Mouse (Mus musculus) T-helper 2 cell (primary cell): ENCODE results near the gene Slc25a38.

Experiments
- in situ Hi-C: fragments of 300-600 bp; cut with MboI, MseI; formaldehyde crosslinking; loops from one replicate; pipeline ENCODE4 v1.15.1; 2025; ENCODE audit warnings: high pct_unique_total_duplicates

Slc25a38 gene

DNA sequence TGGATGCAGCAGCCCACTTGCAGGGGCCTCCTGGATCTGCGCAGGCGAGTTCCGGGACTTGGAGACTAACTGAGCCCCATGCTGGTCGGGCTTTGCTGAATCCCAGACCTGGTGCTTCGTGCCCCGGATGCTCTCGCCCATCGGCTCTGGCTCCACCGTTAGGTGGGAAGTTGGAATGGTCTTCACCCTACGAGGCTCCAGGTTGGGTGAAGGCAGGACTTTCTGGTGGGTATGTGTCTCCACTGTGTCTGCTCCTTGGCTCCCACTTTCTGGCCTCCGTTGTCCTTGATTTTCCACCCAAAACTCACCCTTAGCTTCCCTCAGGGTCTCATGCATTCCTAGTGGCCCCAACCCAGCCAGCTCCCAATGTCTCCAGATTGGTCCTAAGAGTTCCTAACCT is 25.3 kb downstream of the Slc25a38 start:
- in situ Hi-C loops: loop anchor here (5.0 kb wide), 1 partner anchor 37 kb away; no protein-coding TSS in a partner anchor

DNA sequence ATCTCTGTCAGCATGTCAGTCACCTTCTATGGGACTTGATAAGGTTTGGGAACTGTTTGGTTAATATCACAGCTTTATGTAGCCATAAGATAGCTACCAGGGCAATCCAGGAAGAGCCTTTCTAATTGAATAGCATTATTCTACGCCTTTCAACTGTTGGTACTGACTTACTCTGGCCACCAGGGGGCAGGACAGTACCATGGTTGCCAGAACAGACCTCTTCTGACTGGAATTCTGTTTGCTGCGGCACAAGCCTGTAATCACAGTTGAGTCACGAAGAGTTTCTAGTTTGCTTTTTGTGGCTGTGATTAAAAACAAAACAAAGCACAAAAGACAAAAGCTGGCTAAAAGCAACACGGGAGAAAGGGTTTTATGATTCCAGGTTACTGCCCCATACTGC is 30.5 kb downstream of the Slc25a38 start:
- in situ Hi-C loops: no loop called here

DNA sequence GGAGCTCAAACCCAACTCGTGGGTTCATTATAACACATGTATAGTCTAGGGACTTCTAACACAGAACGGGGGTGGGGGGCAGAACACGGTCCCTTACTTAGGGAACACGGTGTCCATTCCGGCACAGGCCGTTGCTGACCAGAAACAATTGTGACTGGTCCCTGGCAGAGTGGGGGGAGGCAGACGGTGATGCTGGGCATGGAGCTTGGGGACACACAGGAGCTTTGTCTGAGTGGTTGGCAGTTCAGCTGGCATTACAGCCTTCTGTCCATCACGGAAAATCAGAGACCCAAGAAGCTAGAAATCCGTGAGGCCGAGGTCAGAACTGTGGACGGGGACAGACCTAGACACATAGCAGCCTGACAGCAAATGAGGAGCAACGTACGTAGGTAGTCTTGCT is 34.3 kb downstream of the Slc25a38 start:
- in situ Hi-C loops: no loop called here

DNA sequence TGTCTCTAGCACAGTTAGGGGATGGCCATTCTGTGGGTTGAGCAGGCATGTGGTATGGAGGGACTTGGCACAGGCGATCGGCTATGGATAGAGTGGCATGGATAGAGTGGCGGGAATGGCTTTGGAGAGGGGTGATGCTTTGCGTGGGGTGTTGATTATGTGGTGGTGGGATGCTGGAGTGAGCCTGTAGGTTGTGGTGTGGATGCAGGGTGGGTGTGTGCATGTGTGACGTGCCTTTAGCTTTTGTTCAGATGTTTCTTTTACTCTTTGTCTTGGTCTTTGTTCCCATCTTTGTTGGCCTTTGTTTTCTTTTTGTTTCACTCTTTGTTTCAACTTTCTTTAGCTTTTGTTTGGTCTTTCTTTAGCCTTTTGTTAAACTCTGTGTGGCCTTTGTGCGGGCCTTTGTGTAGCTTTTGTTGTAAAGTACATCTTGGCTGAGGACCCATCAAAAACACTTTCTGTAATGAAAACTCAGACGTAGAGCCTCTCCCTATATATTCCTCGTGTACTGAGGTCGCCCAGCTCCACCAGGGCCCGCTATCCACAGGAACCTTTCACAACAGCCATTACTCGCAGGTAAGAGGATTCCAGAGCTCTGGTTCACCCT is 39.2 kb downstream of the Slc25a38 start, which contains the start of gene Mobp:
TSS of gene Mobp (plus strand) at position 486 of the 607 bp plus-strand sequence.
- in situ Hi-C loops: no loop called here

- in situ Hi-C loops: no loop called here
These were observed 41.0 kb downstream of the Slc25a38 start for GRCm38 (mm10) chr9:120151152-120151551.

DNA sequence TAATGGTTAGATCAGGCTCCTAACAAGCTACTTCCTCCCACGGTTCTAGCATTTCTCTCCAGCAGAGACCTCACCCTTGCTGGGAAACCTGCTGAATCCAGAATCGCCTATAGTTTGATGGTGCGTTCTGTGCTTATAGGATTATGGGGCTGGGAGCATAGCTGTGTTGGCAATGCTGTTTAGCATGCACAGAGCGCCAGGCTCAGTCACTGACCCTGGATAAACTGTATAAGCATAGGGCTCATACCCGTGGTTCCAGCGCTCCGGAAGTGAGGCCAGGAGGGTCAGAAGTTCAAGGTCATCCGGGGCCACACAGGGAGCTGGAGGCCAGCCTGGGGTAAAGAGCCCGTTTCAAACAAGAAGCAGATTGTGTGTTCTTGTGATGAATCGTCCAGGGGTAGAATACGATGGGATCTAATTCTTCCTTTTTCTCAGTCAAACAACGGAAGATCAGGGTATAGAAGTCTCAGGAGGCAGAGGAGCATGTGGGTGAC is 41.8 kb downstream of the Slc25a38 start:
- in situ Hi-C loops: no loop called here

DNA sequence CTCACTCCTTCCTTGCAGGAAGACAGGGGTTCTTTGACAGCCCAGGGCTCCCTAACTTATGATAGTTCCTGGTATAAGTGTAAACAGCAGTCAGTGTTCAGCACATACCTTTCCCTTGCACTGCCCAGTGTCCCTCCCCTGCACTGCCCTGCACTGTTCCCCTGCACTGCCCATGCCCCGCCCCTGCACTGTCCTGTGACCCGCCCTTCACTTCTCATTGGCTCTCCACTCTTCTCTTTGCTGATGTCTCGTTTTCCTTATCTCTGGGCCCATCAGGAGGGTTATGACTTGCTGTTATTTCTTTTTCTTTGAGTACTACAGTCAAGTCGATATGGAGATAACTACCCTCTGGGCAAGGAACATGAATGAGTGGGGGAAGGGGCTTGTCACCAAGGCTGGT is 47.9 kb downstream of the Slc25a38 start:
- in situ Hi-C loops: no loop called here

- in situ Hi-C loops: no loop called here
These were observed 53.7 kb downstream of the Slc25a38 start for GRCm38 (mm10) chr9:120163862-120164261.

DNA sequence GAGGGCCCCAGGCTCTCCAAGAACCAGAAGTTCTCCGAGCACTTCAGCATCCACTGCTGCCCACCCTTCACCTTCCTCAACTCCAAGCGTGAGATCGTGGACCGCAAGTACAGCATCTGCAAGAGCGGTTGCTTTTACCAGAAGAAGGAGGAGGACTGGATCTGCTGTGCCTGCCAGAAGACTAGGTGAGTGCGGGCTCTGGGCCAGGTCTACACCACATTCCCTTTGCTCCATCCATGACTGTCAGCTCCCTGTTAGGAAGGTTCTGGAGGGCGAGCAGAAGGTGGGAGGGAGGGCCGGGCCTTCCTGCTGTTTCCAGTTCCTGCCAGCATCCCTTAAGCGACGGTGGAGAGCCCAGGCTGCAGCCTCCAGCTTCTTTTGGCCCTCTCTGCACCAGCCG is 57.7 kb downstream of the Slc25a38 start:
- in situ Hi-C loops: no loop called here

GRCm38 (mm10) chr9:120171295-120171694 is 61.1 kb downstream of the Slc25a38 start:
- in situ Hi-C loops: loop anchor here (5.0 kb wide), 1 partner anchor 34 kb away; no protein-coding TSS in a partner anchor
